Mouse (Mus musculus): ENCODE data around the gene 1700029H14Rik.

DNA sequence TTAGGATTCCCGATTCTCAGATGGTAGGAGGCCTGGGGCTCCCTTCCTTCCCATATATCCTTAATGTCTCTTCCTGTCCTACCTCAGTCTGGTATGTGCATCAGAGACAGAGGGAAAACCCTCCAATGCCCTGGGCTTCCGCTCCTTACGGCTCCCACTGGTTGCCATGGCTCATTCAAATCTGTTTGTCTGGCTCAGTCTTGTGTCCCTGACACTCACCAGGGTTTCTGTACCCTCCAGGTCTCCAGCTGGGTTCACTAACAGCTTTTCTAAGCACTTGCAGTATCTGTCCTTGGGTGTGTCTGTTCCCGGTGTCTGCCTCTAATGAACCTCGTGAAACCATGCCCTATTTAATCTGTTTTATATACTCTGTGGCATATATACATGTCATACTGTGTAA, 20.7 kb downstream of the 1700029H14Rik start:
- TF ChIP-seq POLR2A (IDR thresholded peaks at IDR 0.05; ENCODE audit: borderline replicate concordance, control insufficient read depth, low read depth, low read length) (no peak), CTCF (IDR thresholded peaks at IDR 0.05; ENCODE audit: control insufficient read depth, insufficient read depth, low read length) (no peak)

Measured in bone marrow, adult 2 months (tissue).